Mouse (Mus musculus): ENCODE results near the gene Vmn2r49.
"Not testable (repeated sequence)": the region's sequence is repeated elsewhere in the genome, so short reads cannot be mapped to it uniquely, and the experiment has no call there.

Gene Vmn2r49

DNA sequence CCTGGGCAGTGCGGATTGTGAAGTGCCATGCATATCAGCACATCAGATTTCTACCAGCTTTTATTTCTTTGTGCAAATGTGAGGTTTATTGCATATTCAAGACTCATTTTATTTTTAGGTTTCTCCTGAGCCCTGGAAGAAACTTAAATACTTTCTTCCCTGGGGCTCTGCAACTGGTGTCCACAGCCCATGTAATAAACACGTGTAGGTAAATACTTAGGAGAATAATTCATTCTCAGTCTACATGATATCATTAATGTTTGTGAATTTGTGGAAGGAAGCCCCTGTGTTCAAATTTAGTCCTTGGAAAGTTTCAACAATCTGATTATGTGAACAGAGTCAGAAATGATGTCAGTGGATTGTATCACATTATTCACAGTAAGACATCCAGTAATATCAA lies at the start of gene Vmn2r49:
TSS of gene Vmn2r49 (minus strand) at position 101 of the 400 bp plus-strand sequence.
- DNase-seq (ENCODE audit: low spot score) = not testable (repeated sequence)

- DNase-seq (ENCODE audit: low spot score) = not testable (repeated sequence)
Measured at GRCm38 (mm10) chr7:9953485-9953884, 38.6 kb downstream of the Vmn2r49 start, which contains the start of gene Vmn2r48. Vmn2r48 (minus strand) TSS chr7:9953585.
